Mouse (Mus musculus) limb, embryonic 14.5 days (tissue): ENCODE results near the gene Ints5. TPM values are rescaled to one million over a fixed set of nuclear protein-coding genes. Genes with fewer than 3 reads are reported as not detected.

Source experiments
- ATAC-seq: fragments of 200-750 bp; cut with Nextera tagmentation; 2 replicates; pipeline ENCODE4 v1.8.0; 2017; ENCODE audit warnings: low read depth, moderate number of reproducible peaks, moderate TSS enrichment; ENCODE audit not compliant: low FRiP score
- DNase-seq: peaks from one replicate; pipeline ENCODE4 v3.0.0-alpha.2; 2015; ENCODE audit warnings: low spot score
- H3K27ac ChIP-seq: fragments of 300-500 bp; sonication (generic); replicated peaks from 2 replicates; pipeline ENCODE4 v1.5.1; 2014; ENCODE audit warnings: low read depth, mild to moderate bottlenecking, low read length, moderate library complexity, mixed read lengths
- H3K27me3 ChIP-seq: fragments of 300-500 bp; sonication (generic); 2 replicates; pipeline ENCODE4 v1.6.1; 2014; ENCODE audit warnings: low read length, mixed read lengths; ENCODE audit not compliant: control insufficient read depth, insufficient read depth
- H3K36me3 ChIP-seq: fragments of 300-500 bp; sonication (generic); 2 replicates; pipeline ENCODE4 v1.6.1; 2014; ENCODE audit warnings: mild to moderate bottlenecking, low read length, moderate library complexity, mixed read lengths; ENCODE audit not compliant: control insufficient read depth, insufficient read depth
- H3K4me1 ChIP-seq: fragments of 300-500 bp; sonication (generic); 2 replicates; pipeline ENCODE4 v1.6.1; 2014; ENCODE audit warnings: antibody characterized with exemption, low read length, mixed read lengths; ENCODE audit not compliant: control insufficient read depth, insufficient read depth
- H3K4me2 ChIP-seq: fragments of 300-500 bp; sonication (generic); replicated peaks from 2 replicates; pipeline ENCODE4 v1.6.1; 2014; ENCODE audit warnings: low read depth, mild to moderate bottlenecking, low read length, moderate library complexity; ENCODE audit not compliant: severe bottlenecking
- H3K4me3 ChIP-seq: fragments of 300-500 bp; sonication (generic); replicated peaks from 2 replicates; pipeline ENCODE4 v1.5.1; 2014; ENCODE audit warnings: low read length
- H3K9ac ChIP-seq: fragments of 300-500 bp; sonication (generic); 2 replicates; pipeline ENCODE4 v1.6.1; 2014; ENCODE audit warnings: mild to moderate bottlenecking, low read depth, low read length, moderate library complexity; ENCODE audit not compliant: severe bottlenecking
- H3K9me3 ChIP-seq: fragments of 300-500 bp; sonication (generic); 2 replicates; pipeline ENCODE4 v1.6.1; 2016; ENCODE audit warnings: low read length; ENCODE audit not compliant: control insufficient read depth
- POLR2A ChIP-seq: fragments of 200-500 bp; IDR thresholded peaks from 2 replicates; pipeline ENCODE4 v1.8.0; 2012; ENCODE audit warnings: inconsistent platforms, mild to moderate bottlenecking, moderate library complexity, borderline replicate concordance; ENCODE audit not compliant: insufficient read depth, insufficient read length; ENCODE audit errors: extremely low read depth
- WGBS: fragments of 180-500 bp; shearing (Covaris S2); extraction: QIAGEN DNeasy Blood & Tissue Kit; methylation state at CpG from one replicate; pipeline ENCODE4 v1.1.7; 2014; 5-methylcytosine and 5-hydroxymethylcytosine counted together
- polyA plus RNA-seq, 2 experiments: library from polyadenylated mRNA; depleted of rRNA in 1 of 2; stranded (reverse) in 1 of 2; unstranded in 1 of 2; fragments of >200 nt; fragmentation: Nextera tagmentation in 1 of 2; extraction: Ambion mirVana in 1 of 2; gene quantifications; 2 replicates each; pipeline versions ENCODE4 v1.2.1 to v1.2.3; 2012 to 2014

Ints5 gene
- polyA plus RNA-seq, 2 experiments, result 33.4 to 34.5 TPM

DNA sequence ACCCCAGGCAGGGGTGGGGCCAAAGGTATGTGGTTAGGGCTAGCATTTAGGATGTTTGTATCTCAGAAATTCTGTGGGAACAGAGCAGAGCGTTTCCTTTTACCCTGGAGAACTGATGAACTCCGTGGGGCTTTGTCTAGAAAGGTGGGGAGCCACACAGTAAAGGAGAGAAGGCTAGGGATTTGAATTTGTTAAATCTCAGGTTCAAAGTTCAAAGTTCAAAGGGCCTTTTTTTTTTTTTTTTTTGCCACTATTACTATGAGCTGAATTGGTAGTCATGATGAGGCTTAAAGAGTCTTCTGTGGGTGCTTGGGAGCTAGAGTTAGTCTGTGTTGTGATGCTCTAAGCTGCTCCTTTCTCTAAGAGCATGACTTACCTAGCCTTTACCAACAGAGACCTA lies 43.9 kb downstream of the Ints5 start:
- Histone ChIP-seq H3K9me3 (no peaks in the 10 kb centered on the region), H3K27me3 (no peaks in the 10 kb centered on the region), H3K4me3 (no peak overlapping the region), H3K9ac (no peak overlapping the region), H3K4me1 (peaks cover 7% of the 10 kb centered on the region; the same call in 1 of the 2 replicates), H3K27ac (no peak overlapping the region), H3K4me2 (no peak overlapping the region), H3K36me3 (peaks cover 70% of the 10 kb centered on the region)
- TF ChIP-seq POLR2A, result no peak
- ATAC-seq, result no peak
- DNase-seq, result no peak
- 88% methylated on average over 2 of the region's 2 CpGs for WGBS

DNA sequence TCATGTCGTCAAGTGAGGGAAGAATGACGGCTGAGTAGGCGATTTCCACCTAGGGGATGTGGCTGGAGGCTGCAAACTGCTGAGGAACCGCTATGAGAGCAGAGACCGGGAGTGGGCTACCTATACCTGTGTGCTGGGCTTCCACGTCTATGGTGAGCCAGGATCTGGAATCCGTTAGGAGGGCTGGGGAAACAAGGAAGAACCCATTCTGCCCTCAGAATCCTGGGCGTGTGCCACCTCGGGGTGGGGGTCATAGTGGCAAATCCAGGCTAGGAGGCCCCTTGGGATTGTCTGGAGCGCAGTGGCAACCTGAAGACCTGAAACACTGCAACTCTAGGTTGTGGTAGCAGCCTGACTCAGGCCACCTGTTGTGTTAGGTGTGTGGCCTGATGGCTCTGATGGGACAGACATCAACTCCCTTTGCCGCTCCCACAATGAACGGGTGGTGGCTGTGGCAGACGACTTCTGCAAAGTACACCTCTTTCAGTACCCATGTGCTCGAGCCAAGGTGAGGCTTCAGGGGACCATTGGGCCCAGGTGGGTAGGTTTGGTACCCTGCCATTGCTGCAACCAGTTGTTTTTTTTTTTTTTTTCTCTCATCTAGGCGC lies 47.8 kb downstream of the Ints5 start:
- WGBS, result 70% methylated on average over 15 of the region's 15 CpGs
- Histone ChIP-seq H3K9me3 (no peaks in the 10 kb centered on the region), H3K36me3 (peaks cover 62% of the 10 kb centered on the region), H3K4me1 (peaks cover 21% of the 10 kb centered on the region), H3K9ac (peak overlapping the region; percentile 97), H3K27ac (peak overlapping the region; percentile 94; the same call in 1 of the 2 replicates), H3K27me3 (no peaks in the 10 kb centered on the region), H3K4me3 (peak overlapping the region; percentile 91; the same call in 1 of the 2 replicates), H3K4me2 (peak overlapping the region; percentile 61; the same call in 1 of the 2 replicates)
- ATAC-seq, result no peak
- no peak for DNase-seq
- no peak for TF ChIP-seq POLR2A

DNA sequence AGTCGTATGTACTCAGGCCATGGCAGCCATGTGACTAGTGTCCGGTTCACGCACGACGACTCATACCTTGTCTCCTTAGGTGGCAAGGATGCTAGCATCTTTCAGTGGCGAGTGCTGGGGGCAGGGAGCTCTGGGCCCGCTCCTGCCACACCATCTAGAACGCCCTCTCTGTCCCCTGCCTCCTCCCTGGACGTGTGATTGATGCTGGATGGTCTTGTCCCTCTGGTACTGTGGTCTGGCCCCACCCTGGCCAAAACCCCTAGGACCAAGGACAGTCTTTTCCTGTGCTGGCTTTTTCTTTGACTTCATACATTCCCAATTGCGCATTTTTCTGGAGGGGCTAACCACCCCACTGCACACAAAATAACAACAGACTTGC lies 48.3 kb downstream of the Ints5 start:
- Histone ChIP-seq H3K9ac (peak overlapping the region; percentile 97), H3K4me2 (peak overlapping the region; percentile 61), H3K27me3 (no peaks in the 10 kb centered on the region), H3K9me3 (no peaks in the 10 kb centered on the region), H3K4me1 (peaks cover 21% of the 10 kb centered on the region), H3K4me3 (peak overlapping the region; percentile 91), H3K36me3 (peaks cover 63% of the 10 kb centered on the region), H3K27ac (peak overlapping the region; percentile 94)
- TF ChIP-seq POLR2A, result no peak
- DNase-seq, result no peak
- WGBS, result 32% methylated on average over 10 of the region's 10 CpGs
- ATAC-seq, result no peak

DNA sequence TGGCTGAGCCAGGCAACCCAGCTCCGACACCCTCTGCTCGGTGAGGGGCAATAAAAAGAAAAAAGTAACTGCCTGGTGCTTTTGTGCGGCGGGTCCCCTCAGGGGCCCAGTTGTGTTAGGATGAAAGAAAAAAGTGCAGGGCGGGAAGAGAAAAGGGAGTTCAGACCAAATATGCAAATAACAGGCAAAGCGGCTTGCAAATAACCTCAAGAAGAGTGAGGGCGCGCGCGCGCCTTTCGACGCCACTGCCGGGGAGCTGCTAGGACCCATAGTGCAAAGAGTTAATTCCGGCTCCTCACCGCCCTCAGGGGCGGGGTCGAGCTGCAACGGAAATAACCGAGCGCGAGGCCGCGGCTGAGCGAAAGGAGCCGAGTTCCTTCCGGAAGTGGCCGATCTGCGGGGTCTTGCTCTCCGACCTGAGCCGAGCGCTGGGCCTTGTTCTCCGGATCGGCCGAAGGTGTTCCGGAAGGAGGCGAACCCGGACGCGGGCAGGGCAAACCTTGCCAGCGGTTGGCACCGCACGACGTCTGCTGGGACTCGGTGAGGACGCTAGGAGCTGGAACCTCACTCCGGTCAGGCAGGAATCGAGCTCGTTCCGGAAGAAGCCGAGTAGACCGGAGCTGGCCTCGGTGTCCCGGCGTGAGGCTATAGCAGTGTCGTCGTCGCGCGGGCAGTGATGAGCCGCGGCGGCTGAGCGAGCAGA lies 48.9 kb downstream of the Ints5 start, which contains the start of gene Mta2:
Mta2 (plus strand) TSS at position 361 of the 703 bp plus-strand sequence.
- H3K27me3 ChIP-seq, result no peaks in the 10 kb centered on the region
- peak; percentile 81; the same call in 1 of the 2 replicates for TF ChIP-seq POLR2A
- H3K9me3 ChIP-seq, result no peaks in the 10 kb centered on the region
- H3K9ac ChIP-seq, result peak within 1 kb of the TSS; percentile 97
- H3K4me2 ChIP-seq, result peak within 1 kb of the TSS; percentile 61
- ATAC-seq (peak; percentile 93), DNase-seq (peak; percentile 97)
- WGBS, result 2% methylated on average over 64 of the region's 64 CpGs
- peak within 1 kb of the TSS; percentile 91 for H3K4me3 ChIP-seq
- peaks cover 62% of the 10 kb centered on the region for H3K36me3 ChIP-seq
- peaks cover 21% of the 10 kb centered on the region for H3K4me1 ChIP-seq
- H3K27ac ChIP-seq, result peak within 1 kb of the TSS; percentile 94

DNA sequence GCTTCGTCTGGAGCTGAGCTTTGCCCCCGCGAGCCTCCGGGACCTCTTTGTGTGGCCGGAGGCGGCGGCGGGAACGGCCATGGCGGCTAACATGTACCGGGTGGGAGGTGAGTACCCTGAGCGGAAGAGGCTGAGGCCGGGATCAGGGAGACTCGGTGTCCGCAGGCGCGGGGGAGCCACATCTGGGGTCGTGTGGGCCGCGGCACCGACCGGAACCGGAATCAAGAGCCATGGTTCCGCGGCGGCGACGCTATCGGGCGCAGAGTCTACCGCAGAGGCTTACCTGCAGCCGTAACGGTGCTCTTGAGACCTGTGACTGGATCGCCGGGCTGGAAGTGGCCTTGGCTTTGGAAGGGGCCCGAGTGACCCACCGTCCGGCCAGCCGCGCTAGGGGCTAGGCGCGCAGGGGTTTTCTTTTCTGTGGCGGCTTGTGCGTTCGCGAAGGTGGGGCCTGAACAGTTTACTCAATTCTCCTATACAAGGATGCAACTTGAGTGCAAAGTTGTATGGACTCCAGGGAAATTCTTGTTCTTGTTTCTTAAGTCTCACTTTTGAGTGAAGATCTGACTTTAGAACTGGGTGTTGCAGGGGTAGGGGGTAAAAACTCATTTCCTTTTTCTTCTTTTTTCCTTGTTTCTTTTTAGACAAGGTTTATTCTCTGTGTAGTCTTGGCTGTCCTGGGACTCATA lies 49.6 kb downstream of the Ints5 start:
- no peaks in the 10 kb centered on the region for H3K27me3 ChIP-seq
- peak overlapping the region; percentile 94 for H3K27ac ChIP-seq
- H3K9ac ChIP-seq, result peak overlapping the region; percentile 97
- WGBS, result under 1% methylated on average over 36 of the region's 46 CpGs
- H3K4me1 ChIP-seq, result peaks cover 21% of the 10 kb centered on the region
- no peak for TF ChIP-seq POLR2A
- no peaks in the 10 kb centered on the region for H3K9me3 ChIP-seq
- H3K4me3 ChIP-seq, result peak overlapping the region; percentile 91
- peaks cover 61% of the 10 kb centered on the region for H3K36me3 ChIP-seq
- ATAC-seq (peak; percentile 38), DNase-seq (peak; percentile 47)
- peak overlapping the region; percentile 61 for H3K4me2 ChIP-seq
